Mouse (Mus musculus): ENCODE data around the gene Lrrn4.

DNA sequence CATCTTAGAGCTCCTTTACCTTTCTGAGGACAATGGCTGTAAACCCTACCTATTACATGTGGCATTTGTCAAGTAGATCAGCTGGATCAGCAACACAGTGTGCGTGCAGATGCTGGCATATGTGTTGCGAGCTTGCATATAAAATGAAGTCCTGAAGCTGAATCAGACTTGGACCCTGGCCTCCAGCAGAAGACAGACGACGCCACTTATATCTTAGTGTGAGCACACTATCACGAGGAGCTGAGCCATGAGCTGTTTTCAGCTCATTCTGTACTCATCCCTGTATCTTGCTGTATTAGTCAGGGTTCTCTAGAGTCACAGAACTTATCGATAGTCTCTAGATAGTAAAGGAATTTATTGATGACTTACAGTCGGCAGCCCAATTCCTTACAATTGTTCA, 4.6 kb upstream of the Lrrn4 start:
- no peak for TF ChIP-seq POLR2A (IDR thresholded peaks at IDR 0.05; ENCODE audit: low read depth, low read length)
- TF ChIP-seq CTCF (conservative IDR thresholded peaks at IDR 0.05; ENCODE audit: insufficient read depth, insufficient read length, low read depth, low read length) = no peak
